Mouse (Mus musculus): ENCODE results near the gene Rassf6. TPM values are rescaled to one million over a fixed set of nuclear protein-coding genes. Genes with fewer than 3 reads are reported as not detected.

Gene Rassf6
- polyA plus RNA-seq, 1 experiment from 2014 or later, result 1.8 TPM

Other genes starting within 250 kb of the Rassf6 start
- 1.2 and 25.7 TPM in 2 replicates for gene Alb, start 179.8 kb downstream of the Rassf6 start, polyA plus RNA-seq (2016; fragmentation: Nextera tagmentation; extraction: Ambion mirVana)
- gene Afp, start 149.9 kb downstream of the Rassf6 start, polyA plus RNA-seq (2016; fragmentation: Nextera tagmentation; extraction: Ambion mirVana), result 34.1 and 916 TPM in 2 replicates
- 0.09 and 3.1 TPM in 2 replicates for gene Afm, start 121.7 kb downstream of the Rassf6 start, polyA plus RNA-seq (2016; fragmentation: Nextera tagmentation; extraction: Ambion mirVana)
- 0.09 TPM in 1 of 2 replicates, not detected in the other for gene 5830473C10Rik, start 79.5 kb downstream of the Rassf6 start, polyA plus RNA-seq (2016; fragmentation: Nextera tagmentation; extraction: Ambion mirVana)
- gene Cxcl5, start 118.7 kb upstream of the Rassf6 start, polyA plus RNA-seq (2016; fragmentation: Nextera tagmentation; extraction: Ambion mirVana), result 0.21 TPM in 1 of 2 replicates, not detected in the other
- 9.8 and 13.4 TPM in 2 replicates for gene Ppbp, start 127.9 kb upstream of the Rassf6 start, polyA plus RNA-seq (2016; fragmentation: Nextera tagmentation; extraction: Ambion mirVana)
- 72.7 and 81.1 TPM in 2 replicates for gene Pf4, start 131.8 kb upstream of the Rassf6 start, polyA plus RNA-seq (2016; fragmentation: Nextera tagmentation; extraction: Ambion mirVana)
- 0.13 TPM in 1 of 2 replicates, not detected in the other for gene Cxcl3, start 145.4 kb upstream of the Rassf6 start, polyA plus RNA-seq (2016; fragmentation: Nextera tagmentation; extraction: Ambion mirVana)
- 0.15 TPM in 1 of 2 replicates, not detected in the other for gene Cxcl15, start 153.9 kb upstream of the Rassf6 start, polyA plus RNA-seq (2016; fragmentation: Nextera tagmentation; extraction: Ambion mirVana)

Measured in heart, embryonic 10.5 days (tissue).